Mouse (Mus musculus) midbrain, embryonic 15.5 days (tissue): ENCODE measurements at regions not wholly inside any gene's neighbourhood (a gene's known extent, or its start where the extent isn't known, plus 50 kb on each side); places are given as distances from the start of the nearest gene placed in this dataset.

Source experiments
- ATAC-seq: fragments of 200-750 bp; cut with Nextera tagmentation; replicated peaks from 2 replicates; pipeline ENCODE4 v1.8.0; 2017; ENCODE audit warnings: moderate TSS enrichment
- H3K27ac ChIP-seq: fragments of 300-500 bp; sonication (generic); 2 replicates; pipeline ENCODE4 v1.5.1; 2015; ENCODE audit warnings: mild to moderate bottlenecking, inconsistent platforms
- H3K27me3 ChIP-seq: fragments of 300-500 bp; sonication (generic); replicated peaks from 2 replicates; pipeline ENCODE4 v1.6.1; 2015; ENCODE audit warnings: inconsistent platforms
- H3K36me3 ChIP-seq: fragments of 300-500 bp; sonication (generic); replicated peaks from 2 replicates; pipeline ENCODE4 v1.6.1; 2015; ENCODE audit warnings: inconsistent platforms
- H3K4me1 ChIP-seq: fragments of 300-500 bp; sonication (generic); 2 replicates; pipeline ENCODE4 v1.6.1; 2015; ENCODE audit warnings: inconsistent platforms
- H3K4me2 ChIP-seq: fragments of 300-500 bp; sonication (generic); 2 replicates; pipeline ENCODE4 v1.6.1; 2015; ENCODE audit warnings: inconsistent platforms, mild to moderate bottlenecking, moderate library complexity
- H3K4me3 ChIP-seq: fragments of 300-500 bp; sonication (generic); 2 replicates; pipeline ENCODE4 v1.5.1; 2015; ENCODE audit warnings: mild to moderate bottlenecking, inconsistent platforms
- H3K9ac ChIP-seq: fragments of 300-500 bp; sonication (generic); 2 replicates; pipeline ENCODE4 v1.6.1; 2015; ENCODE audit warnings: mild to moderate bottlenecking, inconsistent platforms
- H3K9me3 ChIP-seq: fragments of 300-500 bp; sonication (generic); 2 replicates; pipeline ENCODE4 v1.6.1; 2016; ENCODE audit warnings: inconsistent platforms
- WGBS: fragments of 180-500 bp; shearing (Covaris S2); methylation state at CpG from one replicate; pipeline ENCODE4 v1.1.7; 2015; ENCODE audit warnings: mixed read lengths; 5-methylcytosine and 5-hydroxymethylcytosine counted together

- H3K9ac ChIP-seq, result no peak overlapping the region
- no peak overlapping the region for H3K27ac ChIP-seq
- no peaks in the 10 kb centered on the region for H3K36me3 ChIP-seq
- no peak overlapping the region for H3K4me3 ChIP-seq
- 80% methylated on average over 8 of the region's 8 CpGs for WGBS
- 0 out of 2 replicates have a peak, but pooled peaks have one; percentile 45 for ATAC-seq
- H3K4me2 ChIP-seq, result no peak overlapping the region
- no peaks in the 10 kb centered on the region for H3K9me3 ChIP-seq
- H3K4me1 ChIP-seq, result no peaks in the 10 kb centered on the region
- H3K27me3 ChIP-seq, result no peaks in the 10 kb centered on the region
Measured at GRCm38 (mm10) chr5:53363898-53364297, 97.0 kb downstream of the Smim20 start.

- H3K4me3 ChIP-seq, result no peak overlapping the region
- no peak for ATAC-seq
- WGBS, result 84% methylated on average over 6 of the region's 6 CpGs
Measured at GRCm38 (mm10) chr5:53366882-53367561, 98.9 kb upstream of the Rbpj start.

GRCm38 (mm10) chr5:53370272-53370671, 95.7 kb upstream of the Rbpj start:
- Histone ChIP-seq H3K9me3 (no peaks in the 10 kb centered on the region), H3K4me1 (no peaks in the 10 kb centered on the region), H3K4me2 (no peak overlapping the region), H3K9ac (no peak overlapping the region), H3K27me3 (no peaks in the 10 kb centered on the region), H3K27ac (no peak overlapping the region), H3K4me3 (no peak overlapping the region), H3K36me3 (no peaks in the 10 kb centered on the region)
- 86% methylated on average over 7 of the region's 7 CpGs for WGBS
- no peak for ATAC-seq

More at GRCm38 (mm10) chr5:53366882-53367561, 98.9 kb upstream of the Rbpj start:
- H3K27ac ChIP-seq, result no peak overlapping the region
- no peak overlapping the region for H3K4me2 ChIP-seq
- no peaks in the 10 kb centered on the region for H3K9me3 ChIP-seq
- no peaks in the 10 kb centered on the region for H3K36me3 ChIP-seq
- H3K9ac ChIP-seq, result no peak overlapping the region
- no peaks in the 10 kb centered on the region for H3K4me1 ChIP-seq
- no peaks in the 10 kb centered on the region for H3K27me3 ChIP-seq

- ATAC-seq, result no peak
- no peaks in the 10 kb centered on the region for H3K4me1 ChIP-seq
- no peaks in the 10 kb centered on the region for H3K27me3 ChIP-seq
- no peak overlapping the region for H3K9ac ChIP-seq
- no peak overlapping the region for H3K4me2 ChIP-seq
- H3K4me3 ChIP-seq, result no peak overlapping the region
- no peaks in the 10 kb centered on the region for H3K9me3 ChIP-seq
- H3K36me3 ChIP-seq, result no peaks in the 10 kb centered on the region
- H3K27ac ChIP-seq, result no peak overlapping the region
- WGBS, result 87% methylated on average over 3 of the region's 3 CpGs
Measured at GRCm38 (mm10) chr5:53371638-53372037, 94.3 kb upstream of the Rbpj start.

- Histone ChIP-seq H3K4me2 (no peak overlapping the region), H3K27ac (no peak overlapping the region), H3K4me3 (no peak overlapping the region), H3K9ac (no peak overlapping the region), H3K9me3 (no peaks in the 10 kb centered on the region), H3K27me3 (no peaks in the 10 kb centered on the region), H3K36me3 (no peaks in the 10 kb centered on the region), H3K4me1 (no peaks in the 10 kb centered on the region)
- WGBS, result 87% methylated on average over 2 of the region's 2 CpGs
- ATAC-seq, result no peak
Measured at GRCm38 (mm10) chr5:53373315-53373714, 92.6 kb upstream of the Rbpj start.

- ATAC-seq, result no peak
- Histone ChIP-seq H3K9me3 (no peaks in the 10 kb centered on the region), H3K4me3 (no peak overlapping the region), H3K27ac (no peak overlapping the region), H3K27me3 (no peaks in the 10 kb centered on the region), H3K4me2 (no peak overlapping the region), H3K4me1 (no peaks in the 10 kb centered on the region), H3K9ac (no peak overlapping the region), H3K36me3 (no peaks in the 10 kb centered on the region)
- 84% methylated on average over 7 of the region's 7 CpGs for WGBS
Measured at GRCm38 (mm10) chr5:53376856-53377255, 89.1 kb upstream of the Rbpj start.

- 80% methylated on average over 2 of the region's 2 CpGs for WGBS
- Histone ChIP-seq H3K4me1 (no peaks in the 10 kb centered on the region), H3K4me3 (no peak overlapping the region), H3K9me3 (no peaks in the 10 kb centered on the region), H3K27ac (no peak overlapping the region), H3K4me2 (no peak overlapping the region), H3K27me3 (no peaks in the 10 kb centered on the region), H3K36me3 (no peaks in the 10 kb centered on the region), H3K9ac (no peak overlapping the region)
- no peak for ATAC-seq
Measured at GRCm38 (mm10) chr5:53377698-53378097, 88.3 kb upstream of the Rbpj start.

GRCm38 (mm10) chr5:53378106-53378505, 87.8 kb upstream of the Rbpj start:
- Histone ChIP-seq H3K27me3 (no peaks in the 10 kb centered on the region), H3K4me2 (no peak overlapping the region), H3K9me3 (no peaks in the 10 kb centered on the region), H3K9ac (no peak overlapping the region), H3K27ac (no peak overlapping the region), H3K36me3 (no peaks in the 10 kb centered on the region), H3K4me3 (no peak overlapping the region), H3K4me1 (no peaks in the 10 kb centered on the region)
- no peak for ATAC-seq

GRCm38 (mm10) chr5:53378599-53378998, 87.4 kb upstream of the Rbpj start:
- Histone ChIP-seq H3K27ac (no peak overlapping the region), H3K4me1 (no peaks in the 10 kb centered on the region), H3K9me3 (no peaks in the 10 kb centered on the region), H3K27me3 (no peaks in the 10 kb centered on the region), H3K36me3 (no peaks in the 10 kb centered on the region), H3K4me3 (no peak overlapping the region), H3K4me2 (no peak overlapping the region), H3K9ac (no peak overlapping the region)
- ATAC-seq, result no peak
- WGBS, result 88% methylated on average over 7 of the region's 7 CpGs

GRCm38 (mm10) chr5:53379612-53380011, 86.3 kb upstream of the Rbpj start:
- ATAC-seq, result 0 out of 2 replicates have a peak, but pooled peaks have one; percentile 14
- WGBS, result 70% methylated on average over 17 of the region's 17 CpGs

GRCm38 (mm10) chr5:53380203-53380602, 85.7 kb upstream of the Rbpj start:
- no peak for ATAC-seq

More at GRCm38 (mm10) chr5:53379612-53380011, 86.3 kb upstream of the Rbpj start:
- H3K4me3 ChIP-seq, result no peak overlapping the region
- no peaks in the 10 kb centered on the region for H3K36me3 ChIP-seq
- H3K4me1 ChIP-seq, result no peaks in the 10 kb centered on the region
- H3K4me2 ChIP-seq, result no peak overlapping the region
- H3K9ac ChIP-seq, result no peak overlapping the region
- H3K27me3 ChIP-seq, result no peaks in the 10 kb centered on the region
- H3K9me3 ChIP-seq, result no peaks in the 10 kb centered on the region
- no peak overlapping the region for H3K27ac ChIP-seq

GRCm38 (mm10) chr5:53381492-53382199, 84.3 kb upstream of the Rbpj start:
- no peaks in the 10 kb centered on the region for H3K9me3 ChIP-seq
- no peak for ATAC-seq
- no peaks in the 10 kb centered on the region for H3K27me3 ChIP-seq
- no peaks in the 10 kb centered on the region for H3K36me3 ChIP-seq
- no peak overlapping the region for H3K9ac ChIP-seq
- WGBS, result 76% methylated on average over 13 of the region's 13 CpGs
- H3K4me1 ChIP-seq, result no peaks in the 10 kb centered on the region
- no peak overlapping the region for H3K4me3 ChIP-seq
- no peak overlapping the region for H3K27ac ChIP-seq
- no peak overlapping the region for H3K4me2 ChIP-seq

More at GRCm38 (mm10) chr5:53380203-53380602, 85.7 kb upstream of the Rbpj start:
- H3K9me3 ChIP-seq, result no peaks in the 10 kb centered on the region
- H3K4me2 ChIP-seq, result no peak overlapping the region
- H3K4me3 ChIP-seq, result no peak overlapping the region
- H3K27ac ChIP-seq, result no peak overlapping the region
- no peaks in the 10 kb centered on the region for H3K36me3 ChIP-seq
- 35% methylated on average over 3 of the region's 3 CpGs for WGBS
- H3K9ac ChIP-seq, result no peak overlapping the region
- no peaks in the 10 kb centered on the region for H3K27me3 ChIP-seq
- no peaks in the 10 kb centered on the region for H3K4me1 ChIP-seq

GRCm38 (mm10) chr5:53384026-53384425, 81.9 kb upstream of the Rbpj start:
- 86% methylated on average over 7 of the region's 7 CpGs for WGBS
- no peak for ATAC-seq

More at GRCm38 (mm10) chr5:53384026-53384425, 81.9 kb upstream of the Rbpj start:
- no peaks in the 10 kb centered on the region for H3K36me3 ChIP-seq
- no peak overlapping the region for H3K4me2 ChIP-seq
- no peak overlapping the region for H3K27ac ChIP-seq
- H3K9ac ChIP-seq, result no peak overlapping the region
- H3K4me3 ChIP-seq, result no peak overlapping the region
- no peaks in the 10 kb centered on the region for H3K9me3 ChIP-seq
- H3K4me1 ChIP-seq, result no peaks in the 10 kb centered on the region
- no peaks in the 10 kb centered on the region for H3K27me3 ChIP-seq
